In the genomic region with DNA sequence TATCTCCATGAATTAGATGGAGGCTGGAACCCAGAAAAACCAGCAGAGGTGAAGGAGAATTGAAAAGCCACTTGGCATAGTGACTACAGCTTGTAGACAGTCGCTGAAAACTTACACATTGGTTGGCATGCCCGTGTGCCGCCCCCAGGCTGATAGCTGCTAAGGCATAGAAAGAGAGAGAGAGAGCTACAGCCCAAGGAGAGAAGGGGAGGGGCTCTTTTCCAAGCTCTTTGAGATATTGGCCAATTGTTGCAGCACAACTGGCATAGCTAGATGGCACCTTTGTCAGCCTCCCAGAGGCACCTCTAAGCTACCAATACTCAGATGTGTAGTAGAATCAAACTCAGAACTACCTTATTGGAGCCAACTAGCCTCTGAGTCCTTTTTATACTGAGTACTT, we compare ENCODE assay signal across 9 mouse cellular contexts. TPM values are rescaled to one million over a fixed set of nuclear protein-coding genes. Genes with fewer than 3 reads are reported as not detected.
DNase-seq lines count a peak whose midpoint lies in the region; ATAC-seq and TF ChIP-seq lines count a peak whose summit lies in the region.
"Had no signal": no experiment of that assay in that cellular context is flagged by ENCODE, and none has a peak within 500 bp of the region (broad histone marks: within the 10 kb centered on the region; RNA-seq: fewer than 3 reads in every experiment).

No protein-coding gene starts in this region.

- 44% methylated on average over 3 of the region's 3 CpGs for WGBS in lung, embryonic 14.5 days
- 42% methylated on average over 3 of the region's 3 CpGs for WGBS in forebrain, embryonic 15.5 days
- 36% methylated on average over 3 of the region's 3 CpGs for WGBS in limb, embryonic 11.5 days
- 52% methylated on average over 3 of the region's 3 CpGs for WGBS in stomach, embryonic 14.5 days

- peaks cover 4% of the 10 kb centered on the region for H3K4me1 ChIP-seq in lung, embryonic 14.5 days (ENCODE audit: insufficient read depth)
- H3K4me1 ChIP-seq in forebrain, embryonic 15.5 days, result peaks cover 34% of the 10 kb centered on the region
- H3K4me1 ChIP-seq in limb, embryonic 11.5 days (ENCODE audit: control insufficient read depth, insufficient read depth, low read length), result peaks cover 10% of the 10 kb centered on the region; the same call in 1 of the 2 replicates
- peaks cover 16% of the 10 kb centered on the region for H3K4me1 ChIP-seq in stomach, embryonic 14.5 days (ENCODE audit: control insufficient read depth, insufficient read depth, low read length)

- peak overlapping the region; percentile 88 for H3K4me2 ChIP-seq in lung, embryonic 14.5 days
- peak overlapping the region; percentile 74 for H3K4me2 ChIP-seq in forebrain, embryonic 15.5 days (replicated peaks)
- peak overlapping the region; percentile 86 for H3K4me2 ChIP-seq in limb, embryonic 11.5 days (ENCODE audit: low read depth, severe bottlenecking)
- H3K4me2 ChIP-seq in stomach, embryonic 14.5 days (replicated peaks; ENCODE audit: low read depth, low read length), result peak overlapping the region; percentile 82

- H3K9ac ChIP-seq in lung, embryonic 14.5 days, result peak overlapping the region; percentile 29; the same call in 1 of the 2 replicates
- H3K9ac ChIP-seq in forebrain, embryonic 15.5 days (replicated peaks), result peak overlapping the region; percentile 70
- peak overlapping the region; percentile 99; the same call in 1 of the 2 replicates for H3K9ac ChIP-seq in limb, embryonic 11.5 days (ENCODE audit: low read length)
- no peak overlapping the region; the same call in 1 of the 2 replicates for H3K9ac ChIP-seq in stomach, embryonic 14.5 days (replicated peaks; ENCODE audit: low read depth, low read length)

- H3K27me3 ChIP-seq in lung, embryonic 14.5 days (ENCODE audit: insufficient read depth, low read length), result peaks cover 4% of the 10 kb centered on the region; the same call in 1 of the 2 replicates
- H3K27me3 ChIP-seq in forebrain, embryonic 15.5 days, result no peaks in the 10 kb centered on the region
- no peaks in the 10 kb centered on the region for H3K27me3 ChIP-seq in limb, embryonic 11.5 days (ENCODE audit: control insufficient read depth, insufficient read depth, low read length)
- no peaks in the 10 kb centered on the region for H3K27me3 ChIP-seq in stomach, embryonic 14.5 days (ENCODE audit: control insufficient read depth, insufficient read depth, low read length)

- H3K4me3 ChIP-seq in lung, embryonic 14.5 days (ENCODE audit: low read depth, low read length), result peak overlapping the region; percentile 71; the same call in 1 of the 2 replicates
- H3K4me3 ChIP-seq in forebrain, embryonic 15.5 days, result peak overlapping the region; percentile 74
- H3K4me3 ChIP-seq in limb, embryonic 11.5 days (ENCODE audit: low read depth, low read length), result peak overlapping the region; percentile 81
- H3K4me3 ChIP-seq in stomach, embryonic 14.5 days (ENCODE audit: low read depth, low read length), result peak overlapping the region; percentile 75

- H3K27ac ChIP-seq in lung, embryonic 14.5 days (ENCODE audit: low read depth), result no peak overlapping the region
- peak overlapping the region; percentile 93 for H3K27ac ChIP-seq in forebrain, embryonic 15.5 days (replicated peaks)
- H3K27ac ChIP-seq in limb, embryonic 11.5 days (replicated peaks; ENCODE audit: low read depth, low read length), result no peak overlapping the region
- H3K27ac ChIP-seq in stomach, embryonic 14.5 days (ENCODE audit: low read length), result no peak overlapping the region

- no peak for TF ChIP-seq CTCF in lung, embryonic 14.5 days (IDR thresholded peaks at IDR 0.05; ENCODE audit: low read depth)

- H3K9me3 ChIP-seq in lung, embryonic 14.5 days (ENCODE audit: low read depth, low read length), result no peaks in the 10 kb centered on the region
- no peaks in the 10 kb centered on the region for H3K9me3 ChIP-seq in forebrain, embryonic 15.5 days
- H3K9me3 ChIP-seq in limb, embryonic 11.5 days (ENCODE audit: control insufficient read depth, low read length), result no peaks in the 10 kb centered on the region
- H3K9me3 ChIP-seq in stomach, embryonic 14.5 days (ENCODE audit: control insufficient read depth, low read depth, low read length), result no peaks in the 10 kb centered on the region

- DNase-seq in lung, embryonic 14.5 days, result no peak
- no peak for DNase-seq in lung, postnatal 25 days (ENCODE audit: low spot score)
- no peak for DNase-seq in limb, embryonic 11.5 days (ENCODE audit: low spot score)
- DNase-seq in T-cell, adult 2 months (ENCODE audit: low spot score), result no peak
- DNase-seq in layer of hippocampus, postnatal 36 days, result no peak

- H3K36me3 ChIP-seq in lung, embryonic 14.5 days (ENCODE audit: insufficient read depth), result no peaks in the 10 kb centered on the region
- no peaks in the 10 kb centered on the region for H3K36me3 ChIP-seq in forebrain, embryonic 15.5 days
- no peaks in the 10 kb centered on the region for H3K36me3 ChIP-seq in limb, embryonic 11.5 days (ENCODE audit: control insufficient read depth, insufficient read depth, low read length)
- H3K36me3 ChIP-seq in stomach, embryonic 14.5 days (ENCODE audit: control insufficient read depth, insufficient read depth, low read length), result no peaks in the 10 kb centered on the region

- ATAC-seq in lung, embryonic 14.5 days (ENCODE audit: insufficient read depth), result no peak
- no peak for ATAC-seq in forebrain, embryonic 15.5 days (replicated peaks)
- ATAC-seq in limb, embryonic 11.5 days (ENCODE audit: insufficient number of reproducible peaks, low FRiP score, low TSS enrichment, low read depth), result no peak
- ATAC-seq in stomach, embryonic 14.5 days (ENCODE audit: insufficient number of reproducible peaks, insufficient read depth, low FRiP score, low read depth), result no peak

RNA-seq across cellular contexts. Expression of gene Clmp, which starts 1.8 kb away (rescaled TPM):
- 20.6 TPM in 2 replicates for polyA plus RNA-seq in lung, embryonic 14.5 days (2014; fragmentation: Nextera tagmentation; extraction: Ambion mirVana)
- polyA plus RNA-seq in forebrain, embryonic 15.5 days (2015; fragmentation: Nextera tagmentation; extraction: Ambion mirVana), result 53.9 and 56.3 TPM in 2 replicates
- 62.7 and 65.3 TPM in 2 replicates for polyA plus RNA-seq in limb, embryonic 11.5 days (2014; fragmentation: Nextera tagmentation; extraction: Ambion mirVana)
- polyA plus RNA-seq in stomach, embryonic 14.5 days (2014; fragmentation: Nextera tagmentation; extraction: Ambion mirVana), result 40.9 and 42.9 TPM in 2 replicates
- 10 to 100 TPM; 24.6 to 33.8 TPM for total RNA-seq in layer of hippocampus, postnatal 36 days (2021)

RNA-seq across cellular contexts. Expression of gene Gm21915, which starts 17.1 kb away (rescaled TPM):
- polyA plus RNA-seq in lung, embryonic 14.5 days (2014; fragmentation: Nextera tagmentation; extraction: Ambion mirVana), result not detected in 2 replicates
- polyA plus RNA-seq in forebrain, embryonic 15.5 days (2015; fragmentation: Nextera tagmentation; extraction: Ambion mirVana), result not detected in 2 replicates
- polyA plus RNA-seq in limb, embryonic 11.5 days (2014; fragmentation: Nextera tagmentation; extraction: Ambion mirVana), result not detected in 2 replicates
- polyA plus RNA-seq in stomach, embryonic 14.5 days (2014; fragmentation: Nextera tagmentation; extraction: Ambion mirVana), result not detected in 2 replicates
- total RNA-seq in layer of hippocampus, postnatal 36 days (2021), result not detected
- total RNA-seq: gastrocnemius, adult 18-20 months; left cerebral cortex, postnatal 10 days had no signal
